In the genomic region with DNA sequence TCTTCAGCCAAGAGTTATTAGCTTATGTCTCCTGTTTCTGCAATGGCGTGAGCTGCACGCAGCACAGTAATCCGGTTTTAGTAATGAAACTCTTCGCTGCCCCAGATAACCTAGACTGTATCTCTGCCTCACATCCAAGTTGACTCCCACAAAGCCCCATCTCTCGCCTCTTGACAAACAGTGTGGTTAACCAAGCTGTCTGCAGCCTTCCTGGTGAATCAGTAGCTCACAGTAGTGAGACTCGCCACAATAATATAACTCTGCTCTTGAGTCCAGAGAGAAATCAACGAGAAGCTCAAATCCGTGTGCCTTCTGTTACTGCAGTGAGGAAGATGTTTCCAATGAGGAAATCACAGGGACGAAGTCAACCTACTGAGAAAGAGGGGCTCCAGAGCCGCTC, we compare ENCODE assay signal across 37 mouse cellular contexts. TPM values are rescaled to one million over a fixed set of nuclear protein-coding genes. Genes with fewer than 3 reads are reported as not detected.
DNase-seq lines count a peak whose midpoint lies in the region; ATAC-seq and TF ChIP-seq lines count a peak whose summit lies in the region.
"Had no signal": no experiment of that assay in that cellular context is flagged by ENCODE, and none has a peak within 500 bp of the region (broad histone marks: within the 10 kb centered on the region; RNA-seq: fewer than 3 reads in every experiment).

No protein-coding gene starts in this region.

- no peaks in the 10 kb centered on the region; the same call in 1 of the 2 replicates for H3K9me3 ChIP-seq in hindbrain, embryonic 13.5 days
- H3K9me3 ChIP-seq: embryonic facial prominence, embryonic 12.5 days; embryonic facial prominence, embryonic 15.5 days; G1E; hindbrain, embryonic 10.5 days had no signal

- H3K4me1 ChIP-seq in hindbrain, embryonic 13.5 days (replicated peaks) = no peaks in the 10 kb centered on the region
- H3K4me1 ChIP-seq: embryonic facial prominence, embryonic 12.5 days; embryonic facial prominence, embryonic 15.5 days; hindbrain, embryonic 10.5 days had no signal

- no peaks in the 10 kb centered on the region for H3K79me2 ChIP-seq in myocyte (ENCODE audit: control insufficient read depth, insufficient read depth)

- 0 out of 2 replicates have a peak, but pooled peaks have one; percentile 52 for ATAC-seq in frontal cortex, adult (ENCODE audit: low TSS enrichment)
- ATAC-seq in granulocyte monocyte progenitor cell, adult 5-6 weeks (replicated peaks; ENCODE audit: poor library complexity, severe bottlenecking) = peak; percentile 40
- no peak for ATAC-seq in hindbrain, embryonic 13.5 days (ENCODE audit: low FRiP score)
- ATAC-seq: forebrain, embryonic 14.5 days; forebrain, postnatal 0 days; hindbrain, postnatal 0 days; inflammation-experienced regulatory T-cells, adult 6 months; intestine, embryonic 16.5 days; Patski had no signal

- no peak for TF ChIP-seq POLR2A in myocyte (IDR thresholded peaks at IDR 0.05; ENCODE audit: insufficient read length, low read depth)

- WGBS in hindbrain, embryonic 13.5 days = 89% methylated on average over 10 of the region's 10 CpGs

- no peak overlapping the region for H3K27ac ChIP-seq in hindbrain, embryonic 13.5 days
- H3K27ac ChIP-seq: embryonic facial prominence, embryonic 12.5 days; embryonic facial prominence, embryonic 15.5 days; hindbrain, embryonic 10.5 days; hindbrain, embryonic 14.5 days; hindbrain, postnatal 0 days had no signal

- H3K27me3 ChIP-seq in myocyte (ENCODE audit: control insufficient read depth, insufficient read depth, insufficient read length) = no peaks in the 10 kb centered on the region
- no peaks in the 10 kb centered on the region for H3K27me3 ChIP-seq in hindbrain, embryonic 13.5 days
- H3K27me3 ChIP-seq: CH12.LX; embryonic facial prominence, embryonic 12.5 days; embryonic facial prominence, embryonic 15.5 days; Patski had no signal

- H3ac ChIP-seq in myocyte (ENCODE audit: control insufficient read depth, insufficient read length) = no peak overlapping the region

- H3K9ac ChIP-seq in hindbrain, embryonic 13.5 days = no peak overlapping the region
- H3K9ac ChIP-seq: embryonic facial prominence, embryonic 12.5 days; embryonic facial prominence, embryonic 15.5 days; forebrain, postnatal 0 days; hindbrain, embryonic 14.5 days had no signal

- DNase-seq in frontal cortex, postnatal 36 days (ENCODE audit: low spot score in 2 of 2) = no peak
- DNase-seq in embryo, embryonic 10 days (ENCODE audit: low spot score) = no peak
- DNase-seq: adrenal gland, postnatal 14 days; cerebellum, adult 11-12 months; cerebellum, adult 8-10 months; cerebellum, postnatal 10 days; cerebellum, postnatal 36 days; forebrain, postnatal 0 days; gastrocnemius, postnatal 10 days; gastrocnemius, postnatal 36 days; heart, adult 11 months; kidney, adult 18-20 months had no signal

- H3K36me3 ChIP-seq in myocyte (ENCODE audit: control insufficient read depth, insufficient read depth) = no peaks in the 10 kb centered on the region
- no peaks in the 10 kb centered on the region for H3K36me3 ChIP-seq in hindbrain, embryonic 13.5 days
- H3K36me3 ChIP-seq: embryonic facial prominence, embryonic 12.5 days; embryonic facial prominence, embryonic 15.5 days; G1E; hindbrain, embryonic 10.5 days had no signal

- H3K4me3 ChIP-seq in myocyte = no peak overlapping the region
- H3K4me3 ChIP-seq in hindbrain, embryonic 13.5 days = no peak overlapping the region
- H3K4me3 ChIP-seq: embryonic facial prominence, embryonic 12.5 days; embryonic facial prominence, embryonic 15.5 days; hindbrain, embryonic 10.5 days had no signal

- H3K4me2 ChIP-seq in myocyte (ENCODE audit: low read depth) = peak overlapping the region; percentile 52
- H3K4me2 ChIP-seq in hindbrain, embryonic 13.5 days = no peak overlapping the region
- H3K4me2 ChIP-seq: embryonic facial prominence, embryonic 12.5 days; embryonic facial prominence, embryonic 15.5 days; heart, embryonic 11.5 days; hindbrain, embryonic 14.5 days had no signal

TF ChIP-seq in myocyte, 11 proteins besides CTCF, POLR2A, EP300 and RAD21:
- TF ChIP-seq MYOG (IDR thresholded peaks at IDR 0.05; ENCODE audit: control insufficient read depth in 1 of 3, insufficient read depth in 1 of 3, insufficient read length in 2 of 3, low read depth in 2 of 3) (no peak), USF1 (IDR thresholded peaks at IDR 0.05; ENCODE audit: low read depth) (no peak), SRF (IDR thresholded peaks at IDR 0.05; ENCODE audit: control insufficient read depth, insufficient read length, low read depth) (no peak), TCF12 (IDR thresholded peaks at IDR 0.05; ENCODE audit: insufficient read depth, poor library complexity, severe bottlenecking) (no peak), MYOD1 (IDR thresholded peaks at IDR 0.05; ENCODE audit: control insufficient read depth in 1 of 3, insufficient read length in 2 of 3, low read depth in 2 of 3) (no peak)

RNA-seq across cellular contexts. Expression of gene Il17a, which starts 23.7 kb away (rescaled TPM):
- not detected in 2 replicates for total RNA-seq in granulocyte monocyte progenitor cell, adult 5-6 weeks (2014; fragmentation: Nextera tagmentation)
- not detected in 2 replicates for total RNA-seq in granulocyte monocyte progenitor cell, adult 5-6 weeks (2017)
- polyA plus RNA-seq in myocyte (2012; fragmentation: generic; extraction: Trizol) = not detected
- not detected in 2 replicates for polyA plus RNA-seq in hindbrain, embryonic 13.5 days (2015; fragmentation: Nextera tagmentation; extraction: Ambion mirVana)
- total RNA-seq: adrenal gland, adult 18-20 months; adrenal gland, postnatal 14 days; forebrain, postnatal 0 days; G1E; gastrocnemius, adult 18-20 months; gastrocnemius, postnatal 10 days; gastrocnemius, postnatal 36 days; heart, adult 8-10 months; heart, postnatal 25 days; hindbrain, postnatal 0 days had no signal
- polyA plus RNA-seq: brain, embryonic 14.5 days; C2C12; embryonic facial prominence, embryonic 12.5 days; embryonic facial prominence, embryonic 15.5 days; forebrain, embryonic 11.5 days; forebrain, embryonic 14.5 days; forebrain, postnatal 0 days; G1E; heart, embryonic 11.5 days; heart, embryonic 14.5 days; heart, postnatal 0 days; hindbrain, embryonic 10.5 days; hindbrain, embryonic 14.5 days; hindbrain, postnatal 0 days; intestine, embryonic 16.5 days; Patski had no signal

RNA-seq across cellular contexts. Expression of gene Il17f, which starts 36.0 kb away (rescaled TPM):
- total RNA-seq in granulocyte monocyte progenitor cell, adult 5-6 weeks (2014; fragmentation: Nextera tagmentation) = not detected in 2 replicates
- not detected in 2 replicates for total RNA-seq in granulocyte monocyte progenitor cell, adult 5-6 weeks (2017)
- not detected for polyA plus RNA-seq in myocyte (2012; fragmentation: generic; extraction: Trizol)
- polyA plus RNA-seq in hindbrain, embryonic 13.5 days (2015; fragmentation: Nextera tagmentation; extraction: Ambion mirVana) = not detected in 2 replicates
- total RNA-seq: adrenal gland, adult 18-20 months; adrenal gland, postnatal 14 days; forebrain, postnatal 0 days; gastrocnemius, adult 18-20 months; gastrocnemius, postnatal 36 days; heart, adult 8-10 months; heart, postnatal 25 days; hindbrain, postnatal 0 days had no signal
- polyA plus RNA-seq: C2C12; embryonic facial prominence, embryonic 15.5 days; forebrain, embryonic 14.5 days; forebrain, postnatal 0 days; G1E; heart, embryonic 11.5 days; heart, postnatal 0 days; hindbrain, embryonic 10.5 days; hindbrain, embryonic 14.5 days; intestine, embryonic 16.5 days; Patski had no signal
